Mouse (Mus musculus): ENCODE data around the gene Nmur1.
"Not testable (repeated sequence)": the region's sequence is repeated elsewhere in the genome, so short reads cannot be mapped to it uniquely, and the experiment has no call there.

The Nmur1 gene

GRCm38 (mm10) chr1:86358906-86359797, 66.9 kb downstream of the Nmur1 start, which contains the start of gene Ncl:
TSS of gene Ncl (minus strand) at chr1:86359400.
- DNase-seq (ENCODE audit: low spot score) = peak; percentile 98

DNA sequence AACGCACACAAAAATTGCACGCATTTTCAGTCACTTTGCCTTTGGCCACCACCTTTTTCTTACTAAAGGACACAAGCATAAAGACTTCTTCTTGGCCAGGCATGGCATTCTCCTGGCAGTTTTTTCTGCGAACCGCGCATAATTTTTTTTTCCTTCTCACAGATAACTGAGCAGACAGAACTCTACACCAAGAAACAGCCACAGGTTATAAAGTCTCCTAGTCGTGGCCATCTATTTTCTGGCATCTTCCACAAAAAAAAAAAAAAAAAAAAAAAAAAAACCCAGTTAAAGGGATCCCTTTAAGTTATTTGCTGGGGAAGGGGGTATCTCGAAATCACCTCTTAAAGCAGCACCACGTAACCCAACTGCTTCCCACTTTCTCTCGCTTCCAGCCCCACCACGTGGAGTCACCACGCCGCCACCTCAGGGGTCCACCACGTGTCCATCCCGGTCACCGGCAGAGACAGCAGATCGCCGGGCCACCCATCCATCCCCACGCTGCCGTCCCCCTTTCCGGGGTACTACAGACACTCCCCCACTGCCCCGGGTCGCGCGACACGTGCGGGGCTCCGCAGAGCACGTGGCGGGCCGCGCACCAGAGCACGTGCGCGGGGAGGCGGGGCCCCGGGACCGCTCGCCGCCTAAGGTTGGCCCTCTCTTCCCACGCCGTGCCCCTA, 67.7 kb downstream of the Nmur1 start:
- no peak for DNase-seq (ENCODE audit: low spot score)

- DNase-seq (ENCODE audit: low spot score) = no peak
These were observed 71.8 kb downstream of the Nmur1 start for GRCm38 (mm10) chr1:86354186-86354585.

GRCm38 (mm10) chr1:86350576-86350975, 75.5 kb downstream of the Nmur1 start:
- no peak for DNase-seq (ENCODE audit: low spot score)

GRCm38 (mm10) chr1:86349696-86350095, 76.3 kb downstream of the Nmur1 start:
- DNase-seq (ENCODE audit: low spot score) = no peak

- no peak for DNase-seq (ENCODE audit: low spot score)
These were observed 76.8 kb downstream of the Nmur1 start for GRCm38 (mm10) chr1:86349201-86349600.

GRCm38 (mm10) chr1:86348801-86349200, 77.2 kb downstream of the Nmur1 start:
- no peak for DNase-seq (ENCODE audit: low spot score)

GRCm38 (mm10) chr1:86348083-86348482, 77.9 kb downstream of the Nmur1 start:
- no peak for DNase-seq (ENCODE audit: low spot score)

GRCm38 (mm10) chr1:86347716-86348045, 78.3 kb downstream of the Nmur1 start:
- no peak for DNase-seq (ENCODE audit: low spot score)

DNA sequence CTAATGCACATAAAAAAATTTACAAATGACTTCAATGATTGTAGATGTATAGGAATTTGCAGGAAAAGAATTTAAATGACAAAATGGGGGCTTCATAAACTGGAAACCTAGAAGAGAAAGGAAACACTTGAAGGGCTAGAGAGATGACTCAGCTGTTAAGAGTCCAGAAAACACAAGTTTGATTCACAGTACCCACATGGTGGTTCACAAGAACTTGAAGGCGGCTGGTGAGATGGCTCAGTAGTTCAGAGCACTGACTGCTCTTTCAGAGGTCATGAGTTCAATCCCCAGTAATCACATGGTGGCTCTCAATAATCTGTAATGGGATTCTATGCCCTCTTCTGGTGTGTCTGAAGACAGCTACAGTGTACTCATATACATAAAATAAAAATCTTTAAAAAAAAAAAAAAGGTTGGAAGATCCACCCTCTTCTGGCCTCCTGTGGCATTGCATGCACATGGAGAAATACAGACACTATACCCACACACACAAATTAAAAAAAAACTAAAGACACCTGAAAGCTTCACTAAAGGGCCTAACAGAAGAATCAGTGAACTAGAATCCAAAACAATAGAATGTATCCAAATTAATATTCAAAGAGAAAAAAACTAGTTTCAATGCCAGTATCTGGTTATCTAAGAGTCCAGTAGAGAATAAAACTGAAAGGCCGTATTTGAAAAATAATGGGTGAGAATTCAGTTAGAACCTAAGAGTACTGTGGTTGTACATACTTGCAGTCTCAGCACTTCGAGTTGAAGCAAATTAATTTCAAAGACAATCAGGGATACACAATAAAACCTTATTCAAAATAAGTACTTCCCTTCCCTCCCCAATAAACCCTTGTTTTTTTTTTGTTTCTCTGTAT, 78.9 kb downstream of the Nmur1 start:
- no peak for DNase-seq (ENCODE audit: low spot score)

DNA sequence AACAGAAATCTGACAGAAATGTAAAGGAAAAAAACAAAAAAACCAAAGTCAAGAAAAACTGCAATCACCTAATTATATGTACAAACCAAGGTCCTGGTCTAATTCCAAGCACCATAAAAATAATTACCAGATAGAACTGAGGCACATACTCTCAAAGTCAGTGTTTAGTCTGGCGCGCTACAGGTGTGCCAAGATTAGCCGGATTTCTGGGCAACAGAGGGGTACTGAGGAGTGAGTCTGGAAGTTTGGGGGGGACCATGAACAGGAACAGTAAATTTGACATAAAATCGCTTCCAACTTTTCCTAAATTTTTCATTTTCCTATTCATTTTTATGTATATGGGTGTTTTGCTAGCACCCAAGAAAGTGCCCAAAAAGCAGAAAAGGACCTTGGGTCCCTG, 80.1 kb downstream of the Nmur1 start:
- no peak for DNase-seq (ENCODE audit: low spot score)

DNA sequence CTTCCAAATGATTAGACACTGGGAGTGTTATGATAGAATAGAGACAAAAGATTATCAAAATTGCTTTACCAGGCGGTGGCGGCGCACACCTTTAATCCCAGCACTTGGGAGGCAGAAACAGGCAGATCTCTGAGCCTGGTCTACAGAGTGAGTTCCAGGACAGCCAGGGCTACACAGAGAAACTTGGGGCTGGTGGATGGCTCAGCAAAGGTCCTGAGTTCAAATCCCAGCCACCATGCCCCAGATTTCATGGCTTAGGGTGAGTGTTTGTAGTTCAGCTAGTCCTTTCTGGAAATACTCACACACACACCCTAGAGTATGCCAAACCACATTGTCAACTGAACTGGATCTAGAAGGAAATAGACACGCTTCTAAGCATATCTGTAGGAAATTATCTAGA, 81.0 kb downstream of the Nmur1 start:
- DNase-seq (ENCODE audit: low spot score) = no peak

GRCm38 (mm10) chr1:86343969-86344861, 81.8 kb downstream of the Nmur1 start:
- DNase-seq (ENCODE audit: low spot score) = peak; percentile 36

GRCm38 (mm10) chr1:86343087-86343645, 82.9 kb downstream of the Nmur1 start:
- DNase-seq (ENCODE audit: low spot score) = no peak

DNA sequence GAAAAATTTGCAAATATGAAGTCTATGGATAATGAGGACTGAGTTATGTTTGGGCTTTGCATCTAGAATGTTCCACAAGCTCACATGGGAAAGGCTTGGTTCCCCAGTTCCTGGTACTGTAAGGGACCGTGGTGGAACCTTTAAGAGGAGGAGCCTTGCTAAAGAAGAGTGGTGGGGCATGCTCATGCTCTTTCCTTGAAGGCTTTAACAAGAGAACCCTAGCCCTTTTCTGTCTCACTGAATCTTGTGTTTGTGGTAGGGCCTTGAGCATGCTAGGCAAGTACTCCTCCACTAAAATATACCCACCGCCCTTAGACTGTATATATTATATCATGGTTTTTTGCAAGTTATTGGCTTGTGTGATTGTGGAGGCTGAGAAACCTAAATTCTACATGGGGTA, 83.7 kb downstream of the Nmur1 start:
- no peak for DNase-seq (ENCODE audit: low spot score)

DNA sequence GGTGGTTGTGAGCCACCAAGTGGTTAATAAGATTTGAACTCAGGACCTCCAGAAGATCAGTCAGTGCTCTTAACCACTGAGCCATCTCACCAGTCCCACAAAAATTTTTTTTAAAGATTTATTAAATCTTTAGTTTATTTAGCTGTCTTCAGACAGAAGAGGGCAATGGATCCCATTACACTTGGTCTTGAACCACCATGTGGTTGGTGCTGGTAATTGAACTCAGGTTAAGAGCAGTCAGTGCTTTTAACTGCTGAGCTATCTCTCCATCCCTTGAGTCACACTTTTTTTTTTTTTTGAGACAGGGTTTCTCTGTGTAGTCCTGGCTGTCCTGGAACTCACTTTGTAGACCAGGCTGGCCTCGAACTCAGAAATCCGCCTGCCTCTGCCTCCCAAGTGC, 84.9 kb downstream of the Nmur1 start:
- DNase-seq (ENCODE audit: low spot score) = not testable (repeated sequence)

GRCm38 (mm10) chr1:86339156-86339812, 86.7 kb downstream of the Nmur1 start:
- DNase-seq (ENCODE audit: low spot score) = peak; percentile 82

DNA sequence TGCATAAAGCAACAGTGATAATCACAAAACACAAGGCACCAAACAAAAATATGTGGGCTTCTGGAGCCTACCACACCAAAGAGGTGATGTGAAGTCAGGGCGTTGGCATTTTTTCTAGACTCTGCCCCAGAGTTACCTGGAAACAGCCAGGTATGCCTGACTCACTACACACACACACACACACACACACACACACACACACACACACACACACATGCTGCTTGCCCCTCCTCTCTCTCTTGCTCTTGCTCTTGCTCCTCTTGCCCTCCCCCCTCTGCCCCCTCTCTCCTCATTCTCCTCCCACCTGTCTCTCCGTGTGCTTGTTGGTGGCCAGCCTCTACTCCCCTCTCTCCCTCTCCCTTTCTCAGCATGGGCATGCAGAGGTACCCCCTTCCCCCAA, 89.7 kb downstream of the Nmur1 start:
- no peak for DNase-seq (ENCODE audit: low spot score)

All from lung, postnatal 25 days (tissue).